Mouse (Mus musculus) heart, adult 18-20 months (tissue): ENCODE results near the gene Dspp. TPM values are rescaled to one million over a fixed set of nuclear protein-coding genes. Genes with fewer than 3 reads are reported as not detected.
A peak's percentile ranks its signal among the peaks of the same experiment; 100 is the strongest.

Experiments
- DNase-seq, 2 experiments: peaks; one replicate each; pipeline ENCODE4 v3.0.0; 2021 to 2022; ENCODE audit warnings: mixed read lengths in 1 of 2
- total RNA-seq, 2 experiments: library from RNA; stranded (reverse); gene quantifications; 2 replicates each; pipeline ENCODE4 v1.2.3; 2021

Gene Dspp
- total RNA-seq, 2 experiments from 2014 or later = not detected

GRCm38 (mm10) chr5:104201153-104201950 is 30.8 kb downstream of the Dspp start:
- DNase-seq = no peak

- DNase-seq = no peak
Measured at GRCm38 (mm10) chr5:104202351-104202750, 31.8 kb downstream of the Dspp start, which contains the start of gene Dmp1. TSS of gene Dmp1 (plus strand) at chr5:104202613.

- DNase-seq = peak in 1 of 2 experiments; percentile 19
Measured at GRCm38 (mm10) chr5:104212531-104212930, 42.0 kb downstream of the Dspp start.

GRCm38 (mm10) chr5:104218926-104219325 is 48.4 kb downstream of the Dspp start:
- peak in 1 of 2 experiments; percentile 65 for DNase-seq

- DNase-seq = no peak
Measured at GRCm38 (mm10) chr5:104224299-104224698, 53.8 kb downstream of the Dspp start.

- no peak for DNase-seq
Measured at GRCm38 (mm10) chr5:104224750-104225149, 54.2 kb downstream of the Dspp start.

- DNase-seq = no peak
Measured at GRCm38 (mm10) chr5:104228497-104228896, 58.0 kb downstream of the Dspp start.

Other genes starting within 250 kb of the Dspp start
- not detected for gene Hsd17b13, start 193.3 kb upstream of the Dspp start, total RNA-seq
- 10 to 100 TPM; 21.7 to 30.4 TPM for gene Hsd17b11, start 148.8 kb upstream of the Dspp start, total RNA-seq
- gene Nudt9, start 124.4 kb upstream of the Dspp start, total RNA-seq = 10 to 100 TPM; 56.0 to 56.5 TPM
- gene Gm17660, start 93.1 kb upstream of the Dspp start, total RNA-seq = not detected
- 100 to 1,000 TPM; 186 to 203 TPM for gene Sparcl1, start 57.0 kb upstream of the Dspp start, total RNA-seq
- gene Dmp1, start 31.9 kb downstream of the Dspp start, total RNA-seq = not detected
- gene Ibsp, start 128.5 kb downstream of the Dspp start, total RNA-seq = not detected
- not detected for gene Mepe, start 154.6 kb downstream of the Dspp start, total RNA-seq